Mouse (Mus musculus): ENCODE measurements at regions not wholly inside any gene's neighbourhood (a gene's known extent, or its start where the extent isn't known, plus 50 kb on each side); places are given as distances from the start of the nearest gene placed in this dataset.

- peak; percentile 36 for DNase-seq (ENCODE audit: low read depth)
These were observed 372.7 kb upstream of the Trib2 start for GRCm38 (mm10) chr12:16189441-16189840.

GRCm38 (mm10) chr12:16185976-16186515 lies 369.3 kb upstream of the Trib2 start:
- DNase-seq (ENCODE audit: low read depth): no peak

- peak; percentile 89 for DNase-seq (ENCODE audit: low read depth)
These were observed 368.8 kb upstream of the Trib2 start for GRCm38 (mm10) chr12:16185431-16185923.

GRCm38 (mm10) chr12:16183055-16183454 lies 366.3 kb upstream of the Trib2 start:
- DNase-seq (ENCODE audit: low read depth): no peak

GRCm38 (mm10) chr12:16181599-16181998 lies 364.9 kb upstream of the Trib2 start:
- DNase-seq (ENCODE audit: low read depth): no peak

GRCm38 (mm10) chr12:16179897-16180296 lies 363.2 kb upstream of the Trib2 start:
- DNase-seq (ENCODE audit: low read depth): no peak

GRCm38 (mm10) chr12:16176326-16176725 lies 359.6 kb upstream of the Trib2 start:
- DNase-seq (ENCODE audit: low read depth): no peak

- no peak for DNase-seq (ENCODE audit: low read depth)
These were observed 355.5 kb upstream of the Trib2 start for GRCm38 (mm10) chr12:16172176-16172575.

- no peak for DNase-seq (ENCODE audit: low read depth)
These were observed 354.9 kb upstream of the Trib2 start for GRCm38 (mm10) chr12:16171636-16172035.

- DNase-seq (ENCODE audit: low read depth): peak; percentile 57
These were observed 353.2 kb upstream of the Trib2 start for GRCm38 (mm10) chr12:16169781-16170535.

GRCm38 (mm10) chr12:16167793-16168343 lies 351.1 kb upstream of the Trib2 start:
- no peak for DNase-seq (ENCODE audit: low read depth)

- no peak for DNase-seq (ENCODE audit: low read depth)
These were observed 348.4 kb upstream of the Trib2 start for GRCm38 (mm10) chr12:16165126-16165525.

GRCm38 (mm10) chr12:16161947-16162346 lies 345.2 kb upstream of the Trib2 start:
- no peak for DNase-seq (ENCODE audit: low read depth)

- no peak for DNase-seq (ENCODE audit: low read depth)
These were observed 341.2 kb upstream of the Trib2 start for GRCm38 (mm10) chr12:16157896-16158295.

- DNase-seq (ENCODE audit: low read depth): no peak
These were observed 339.3 kb upstream of the Trib2 start for GRCm38 (mm10) chr12:16155791-16156558.

- DNase-seq (ENCODE audit: low read depth): no peak
These were observed 337.5 kb upstream of the Trib2 start for GRCm38 (mm10) chr12:16154256-16154655.

GRCm38 (mm10) chr12:16152108-16152507 lies 335.4 kb upstream of the Trib2 start:
- no peak for DNase-seq (ENCODE audit: low read depth)

- no peak for DNase-seq (ENCODE audit: low read depth)
These were observed 334.5 kb upstream of the Trib2 start for GRCm38 (mm10) chr12:16151170-16151702.

GRCm38 (mm10) chr12:16146919-16147318 lies 330.2 kb upstream of the Trib2 start:
- DNase-seq (ENCODE audit: low read depth): no peak

GRCm38 (mm10) chr12:16145621-16146020 lies 328.9 kb upstream of the Trib2 start:
- DNase-seq (ENCODE audit: low read depth): no peak

- DNase-seq (ENCODE audit: low read depth): no peak
These were observed 324.5 kb upstream of the Trib2 start for GRCm38 (mm10) chr12:16141193-16141592.

GRCm38 (mm10) chr12:16140511-16141110 lies 323.9 kb upstream of the Trib2 start:
- no peak for DNase-seq (ENCODE audit: low read depth)

Measured in 416B (cell line).